Mouse (Mus musculus) gastrocnemius, postnatal 25 days (tissue): ENCODE measurements around the gene Ost4. TPM values are rescaled to one million over a fixed set of nuclear protein-coding genes. Genes with fewer than 3 reads are reported as not detected.

Experiments used
- total RNA-seq, 2 experiments: library from RNA; stranded (reverse); gene quantifications; 1 replicate in 1 of 2; 2 replicates in 1 of 2; pipeline ENCODE4 v1.2.3; 2021

The Ost4 gene
- total RNA-seq, 2 experiments from 2014 or later, result 103 to 117 TPM

Other genes starting within 250 kb of the Ost4 start
- gene Cenpa, start 241.0 kb downstream of the Ost4 start, total RNA-seq, result 1 to 10 TPM; 3.2 to 6.5 TPM
- gene Dpysl5, start 196.2 kb downstream of the Ost4 start, total RNA-seq, result 1 to 10 TPM; 1.0 to 2.0 TPM
- gene Mapre3, start 93.1 kb downstream of the Ost4 start, total RNA-seq, result 10 to 100 TPM; 50.6 to 57.5 TPM
- gene Tmem214, start 39.8 kb downstream of the Ost4 start, total RNA-seq, result 10 to 100 TPM; 25.2 to 35.0 TPM
- gene Agbl5, start 19.1 kb downstream of the Ost4 start, total RNA-seq, result 1 to 10 TPM; 2.0 to 2.5 TPM
- 10 to 100 TPM in 1 of 2 experiments, 1 to 10 TPM in 1; 9.3 to 10.9 TPM for gene Emilin1, start 5.6 kb upstream of the Ost4 start, total RNA-seq
- 10 to 100 TPM; 25.2 to 34.5 TPM for gene Khk, start 13.6 kb upstream of the Ost4 start, total RNA-seq
- 1 to 10 TPM; 3.4 to 4.3 TPM for gene Cgref1, start 37.8 kb upstream of the Ost4 start, total RNA-seq
- gene Preb, start 52.6 kb upstream of the Ost4 start, total RNA-seq, result 10 to 100 TPM; 69.8 to 81.6 TPM
- gene Tcf23, start 60.9 kb upstream of the Ost4 start, total RNA-seq, result under 1 TPM; 0.18 to 0.21 TPM
- gene Atraid, start 140.5 kb upstream of the Ost4 start, total RNA-seq, result 10 to 100 TPM; 41.8 to 44.4 TPM
- gene Slc5a6, start 141.1 kb upstream of the Ost4 start, total RNA-seq, result 1 to 10 TPM; 2.5 to 3.5 TPM
- 10 to 100 TPM; 19.3 to 25.1 TPM for gene Cad, start 147.0 kb upstream of the Ost4 start, total RNA-seq
- gene Dnajc5g, start 198.5 kb upstream of the Ost4 start, total RNA-seq, result not detected
- gene Slc30a3, start 200.4 kb upstream of the Ost4 start, total RNA-seq, result under 1 TPM in 1 of 2 experiments, not detected in 1; 0.13 TPM
- 100 to 1,000 TPM; 303 to 342 TPM for gene Trim54, start 208.9 kb upstream of the Ost4 start, total RNA-seq
- gene Ucn, start 231.0 kb upstream of the Ost4 start, total RNA-seq, result not detected
- gene Mpv17, start 246.5 kb upstream of the Ost4 start, total RNA-seq, result 10 to 100 TPM; 22.9 to 25.6 TPM